Mouse (Mus musculus) liver, embryonic 15.5 days (tissue): ENCODE results near the gene Lrp4. TPM values are rescaled to one million over a fixed set of nuclear protein-coding genes. Genes with fewer than 3 reads are reported as not detected.

Experiments used
- ATAC-seq: fragments of 200-750 bp; cut with Nextera tagmentation; 2 replicates; pipeline ENCODE4 v1.8.0; 2017; ENCODE audit warnings: moderate number of reproducible peaks, mild to moderate bottlenecking, moderate library complexity; ENCODE audit not compliant: insufficient read depth
- H3K27ac ChIP-seq: fragments of 300-500 bp; sonication (generic); replicated peaks from 2 replicates; pipeline ENCODE4 v1.5.1; 2015; ENCODE audit warnings: mild to moderate bottlenecking, inconsistent platforms
- H3K27me3 ChIP-seq: fragments of 300-500 bp; sonication (generic); 2 replicates; pipeline ENCODE4 v1.6.1; 2015; ENCODE audit warnings: mild to moderate bottlenecking, inconsistent platforms
- H3K36me3 ChIP-seq: fragments of 300-500 bp; sonication (generic); replicated peaks from 2 replicates; pipeline ENCODE4 v1.6.1; 2015; ENCODE audit warnings: moderate library complexity, mild to moderate bottlenecking, inconsistent platforms
- H3K4me1 ChIP-seq: fragments of 300-500 bp; sonication (generic); replicated peaks from 2 replicates; pipeline ENCODE4 v1.6.1; 2015; ENCODE audit warnings: inconsistent platforms
- H3K4me2 ChIP-seq: fragments of 300-500 bp; sonication (generic); 2 replicates; pipeline ENCODE4 v1.6.1; 2015; ENCODE audit warnings: moderate library complexity, mild to moderate bottlenecking, inconsistent platforms
- H3K4me3 ChIP-seq: fragments of 300-500 bp; sonication (generic); replicated peaks from 2 replicates; pipeline ENCODE4 v1.5.1; 2015; ENCODE audit warnings: mild to moderate bottlenecking, inconsistent platforms
- H3K9ac ChIP-seq: fragments of 300-500 bp; sonication (generic); 2 replicates; pipeline ENCODE4 v1.6.1; 2015; ENCODE audit warnings: moderate library complexity, mild to moderate bottlenecking, inconsistent platforms
- H3K9me3 ChIP-seq: fragments of 300-500 bp; sonication (generic); replicated peaks from 2 replicates; pipeline ENCODE4 v1.6.1; 2016; ENCODE audit warnings: inconsistent platforms
- WGBS: fragments of 180-500 bp; shearing (Covaris S2); methylation state at CpG from one replicate; pipeline ENCODE4 v1.1.7; 2015; ENCODE audit warnings: mixed read lengths; ENCODE audit not compliant: insufficient replicate concordance; 5-methylcytosine and 5-hydroxymethylcytosine counted together
- polyA plus RNA-seq: library from polyadenylated mRNA; unstranded; fragments of >200 nt; fragmentation: Nextera tagmentation; extraction: Ambion mirVana; gene quantifications from 2 replicates; pipeline ENCODE4 v1.2.1, GENCODE M21; 2015

Gene Lrp4
- polyA plus RNA-seq, 1 experiment from 2014 or later, result 1.2 TPM

GRCm38 (mm10) chr2:91462196-91462595 is 4.9 kb downstream of the Lrp4 start:
- WGBS, result 21% methylated on average over 2 of the region's 2 CpGs

GRCm38 (mm10) chr2:91462681-91463080 is 5.4 kb downstream of the Lrp4 start:
- Histone ChIP-seq H3K4me2 (no peak overlapping the region; the same call in 1 of the 2 replicates), H3K36me3 (no peaks in the 10 kb centered on the region), H3K4me3 (no peak overlapping the region), H3K9ac (no peak overlapping the region), H3K27me3 (peaks cover 45% of the 10 kb centered on the region), H3K9me3 (no peaks in the 10 kb centered on the region), H3K4me1 (peaks cover 13% of the 10 kb centered on the region), H3K27ac (no peak overlapping the region)
- 28% methylated on average over 12 of the region's 12 CpGs for WGBS
- no peak for ATAC-seq

More at GRCm38 (mm10) chr2:91462196-91462595, 4.9 kb downstream of the Lrp4 start:
- no peak for ATAC-seq
- H3K4me1 ChIP-seq, result peaks cover 18% of the 10 kb centered on the region
- H3K9ac ChIP-seq, result no peak overlapping the region
- no peaks in the 10 kb centered on the region for H3K36me3 ChIP-seq
- H3K4me2 ChIP-seq, result no peak overlapping the region
- H3K27ac ChIP-seq, result no peak overlapping the region
- H3K9me3 ChIP-seq, result no peaks in the 10 kb centered on the region
- peaks cover 50% of the 10 kb centered on the region for H3K27me3 ChIP-seq
- no peak overlapping the region for H3K4me3 ChIP-seq

- no peak overlapping the region for H3K4me3 ChIP-seq
- 0 out of 2 replicates have a peak, but pooled peaks cover 4% of the 10 kb centered on the region for H3K4me1 ChIP-seq
- no peak overlapping the region for H3K27ac ChIP-seq
- ATAC-seq, result no peak
- H3K9ac ChIP-seq, result no peak overlapping the region
- no peak overlapping the region for H3K4me2 ChIP-seq
- WGBS, result 64% methylated on average over 3 of the region's 3 CpGs
- H3K9me3 ChIP-seq, result no peaks in the 10 kb centered on the region
- H3K27me3 ChIP-seq, result peaks cover 14% of the 10 kb centered on the region
- H3K36me3 ChIP-seq, result 0 out of 2 replicates have a peak, but pooled peaks cover 1% of the 10 kb centered on the region
Measured at GRCm38 (mm10) chr2:91465934-91466333, 8.6 kb downstream of the Lrp4 start.

GRCm38 (mm10) chr2:91467613-91468012 is 10.3 kb downstream of the Lrp4 start:
- Histone ChIP-seq H3K36me3 (0 out of 2 replicates have a peak, but pooled peaks cover 2% of the 10 kb centered on the region), H3K4me1 (0 out of 2 replicates have a peak, but pooled peaks cover 2% of the 10 kb centered on the region), H3K9ac (no peak overlapping the region), H3K4me2 (no peak overlapping the region), H3K4me3 (no peak overlapping the region), H3K27me3 (no peaks in the 10 kb centered on the region), H3K9me3 (no peaks in the 10 kb centered on the region), H3K27ac (no peak overlapping the region)
- 66% methylated on average over 8 of the region's 8 CpGs for WGBS
- ATAC-seq, result no peak

GRCm38 (mm10) chr2:91470055-91470647 is 12.8 kb downstream of the Lrp4 start:
- Histone ChIP-seq H3K4me2 (no peak overlapping the region), H3K4me1 (no peaks in the 10 kb centered on the region), H3K4me3 (no peak overlapping the region), H3K9ac (no peak overlapping the region), H3K36me3 (0 out of 2 replicates have a peak, but pooled peaks cover 2% of the 10 kb centered on the region), H3K27me3 (no peaks in the 10 kb centered on the region), H3K9me3 (no peaks in the 10 kb centered on the region), H3K27ac (no peak overlapping the region)
- 29% methylated on average over 7 of the region's 7 CpGs for WGBS
- no peak for ATAC-seq

GRCm38 (mm10) chr2:91474358-91474757 is 17.0 kb downstream of the Lrp4 start:
- Histone ChIP-seq H3K4me1 (peaks cover 4% of the 10 kb centered on the region; the same call in 1 of the 2 replicates), H3K27me3 (no peaks in the 10 kb centered on the region), H3K4me2 (no peak overlapping the region), H3K4me3 (no peak overlapping the region), H3K36me3 (peaks cover 2% of the 10 kb centered on the region; the same call in 1 of the 2 replicates), H3K9ac (no peak overlapping the region), H3K27ac (no peak overlapping the region), H3K9me3 (no peaks in the 10 kb centered on the region)
- ATAC-seq, result no peak
- 74% methylated on average over 12 of the region's 12 CpGs for WGBS

GRCm38 (mm10) chr2:91475791-91476190 is 18.5 kb downstream of the Lrp4 start:
- H3K4me2 ChIP-seq, result peak overlapping the region; percentile 36
- peaks cover 2% of the 10 kb centered on the region; the same call in 1 of the 2 replicates for H3K36me3 ChIP-seq
- 0 out of 2 replicates have a peak overlapping the region, but pooled peaks have one; percentile 4 for H3K4me3 ChIP-seq
- H3K9me3 ChIP-seq, result no peaks in the 10 kb centered on the region
- no peaks in the 10 kb centered on the region for H3K27me3 ChIP-seq
- 52% methylated on average over 7 of the region's 7 CpGs for WGBS
- no peak overlapping the region for H3K27ac ChIP-seq
- peaks cover 4% of the 10 kb centered on the region; the same call in 1 of the 2 replicates for H3K4me1 ChIP-seq
- no peak overlapping the region for H3K9ac ChIP-seq
- no peak for ATAC-seq

GRCm38 (mm10) chr2:91476251-91476661 is 18.9 kb downstream of the Lrp4 start:
- H3K9me3 ChIP-seq, result no peaks in the 10 kb centered on the region
- 29% methylated on average over 17 of the region's 17 CpGs for WGBS
- no peak overlapping the region for H3K9ac ChIP-seq
- no peaks in the 10 kb centered on the region for H3K27me3 ChIP-seq
- peaks cover 4% of the 10 kb centered on the region; the same call in 1 of the 2 replicates for H3K4me1 ChIP-seq
- H3K27ac ChIP-seq, result no peak overlapping the region
- H3K4me3 ChIP-seq, result 0 out of 2 replicates have a peak overlapping the region, but pooled peaks have one; percentile 4
- peak overlapping the region; percentile 36 for H3K4me2 ChIP-seq
- no peak; the same call in 1 of the 2 replicates for ATAC-seq
- no peaks in the 10 kb centered on the region; the same call in 1 of the 2 replicates for H3K36me3 ChIP-seq

- Histone ChIP-seq H3K27me3 (no peaks in the 10 kb centered on the region), H3K27ac (no peak overlapping the region), H3K4me1 (peaks cover 4% of the 10 kb centered on the region; the same call in 1 of the 2 replicates), H3K4me3 (no peak overlapping the region), H3K9ac (no peak overlapping the region), H3K4me2 (no peak overlapping the region), H3K36me3 (no peaks in the 10 kb centered on the region; the same call in 1 of the 2 replicates), H3K9me3 (no peaks in the 10 kb centered on the region)
- ATAC-seq, result no peak
- WGBS, result 65% methylated on average over 7 of the region's 7 CpGs
Measured at GRCm38 (mm10) chr2:91476841-91477240, 19.5 kb downstream of the Lrp4 start.

GRCm38 (mm10) chr2:91480399-91480801 is 23.1 kb downstream of the Lrp4 start:
- H3K9ac ChIP-seq, result no peak overlapping the region
- WGBS, result 90% methylated on average over 9 of the region's 9 CpGs
- ATAC-seq, result no peak
- peaks cover 4% of the 10 kb centered on the region; the same call in 1 of the 2 replicates for H3K4me1 ChIP-seq
- H3K9me3 ChIP-seq, result no peaks in the 10 kb centered on the region
- peaks cover 6% of the 10 kb centered on the region; the same call in 1 of the 2 replicates for H3K36me3 ChIP-seq
- no peaks in the 10 kb centered on the region for H3K27me3 ChIP-seq
- H3K27ac ChIP-seq, result no peak overlapping the region
- H3K4me2 ChIP-seq, result no peak overlapping the region
- no peak overlapping the region for H3K4me3 ChIP-seq

- Histone ChIP-seq H3K27ac (no peak overlapping the region), H3K36me3 (peaks cover 6% of the 10 kb centered on the region; the same call in 1 of the 2 replicates), H3K27me3 (no peaks in the 10 kb centered on the region), H3K9ac (no peak overlapping the region), H3K4me1 (peaks cover 3% of the 10 kb centered on the region; the same call in 1 of the 2 replicates), H3K9me3 (no peaks in the 10 kb centered on the region), H3K4me2 (no peak overlapping the region), H3K4me3 (no peak overlapping the region)
- no peak for ATAC-seq
- 51% methylated on average over 6 of the region's 6 CpGs for WGBS
Measured at GRCm38 (mm10) chr2:91480805-91481514, 23.6 kb downstream of the Lrp4 start.
